Mouse (Mus musculus) hindbrain, embryonic 11.5 days (tissue): ENCODE data around the gene Fam208b. TPM values are rescaled to one million over a fixed set of nuclear protein-coding genes. Genes with fewer than 3 reads are reported as not detected.
A peak's percentile ranks its signal among the peaks of the same experiment; 100 is the strongest.

Experiments used
- ATAC-seq: fragments of 200-750 bp; cut with Nextera tagmentation; 2 replicates; pipeline ENCODE4 v1.8.0; 2017; ENCODE audit warnings: mild to moderate bottlenecking, moderate TSS enrichment, moderate library complexity; ENCODE audit not compliant: low FRiP score
- DNase-seq: peaks from one replicate; pipeline ENCODE4 v3.0.0-alpha.2; 2015; ENCODE audit warnings: low spot score
- H3K27ac ChIP-seq: fragments of 300-500 bp; sonication (generic); 2 replicates; pipeline ENCODE4 v1.5.1; 2014; ENCODE audit warnings: mild to moderate bottlenecking, low read depth, low read length
- H3K27me3 ChIP-seq: fragments of 300-500 bp; sonication (generic); 2 replicates; pipeline ENCODE4 v1.6.1; 2014; ENCODE audit warnings: mild to moderate bottlenecking, low read length, moderate library complexity, mixed read lengths; ENCODE audit not compliant: control insufficient read depth, insufficient read depth
- H3K36me3 ChIP-seq: fragments of 300-500 bp; sonication (generic); 2 replicates; pipeline ENCODE4 v1.6.1; 2014; ENCODE audit warnings: mild to moderate bottlenecking, low read length, moderate library complexity, mixed read lengths; ENCODE audit not compliant: control insufficient read depth, insufficient read depth
- H3K4me1 ChIP-seq: fragments of 300-500 bp; sonication (generic); replicated peaks from 2 replicates; pipeline ENCODE4 v1.6.1; 2014; ENCODE audit warnings: low read length, mixed read lengths; ENCODE audit not compliant: control insufficient read depth, insufficient read depth
- H3K4me2 ChIP-seq: fragments of 300-500 bp; sonication (generic); replicated peaks from 2 replicates; pipeline ENCODE4 v1.6.1; 2014; ENCODE audit warnings: mild to moderate bottlenecking, low read depth, low read length
- H3K4me3 ChIP-seq: fragments of 300-500 bp; sonication (generic); 2 replicates; pipeline ENCODE4 v1.5.1; 2014; ENCODE audit warnings: low read depth, low read length
- H3K9ac ChIP-seq: fragments of 300-500 bp; sonication (generic); 2 replicates; pipeline ENCODE4 v1.6.1; 2014; ENCODE audit warnings: low read depth, low read length
- H3K9me3 ChIP-seq: fragments of 300-500 bp; sonication (generic); 2 replicates; pipeline ENCODE4 v1.6.1; 2016; ENCODE audit warnings: low read length; ENCODE audit not compliant: control insufficient read depth
- WGBS: fragments of 180-500 bp; shearing (Covaris S2); extraction: QIAGEN DNeasy Blood & Tissue Kit; methylation state at CpG from one replicate; pipeline ENCODE4 v1.1.7; 2014; 5-methylcytosine and 5-hydroxymethylcytosine counted together
- polyA plus RNA-seq: library from polyadenylated mRNA; unstranded; fragments of >200 nt; fragmentation: Nextera tagmentation; extraction: Ambion mirVana; gene quantifications from 2 replicates; pipeline ENCODE4 v1.2.1, GENCODE M21; 2014

The Fam208b gene
- polyA plus RNA-seq, result 21.1 and 37.2 TPM in 2 replicates

DNA sequence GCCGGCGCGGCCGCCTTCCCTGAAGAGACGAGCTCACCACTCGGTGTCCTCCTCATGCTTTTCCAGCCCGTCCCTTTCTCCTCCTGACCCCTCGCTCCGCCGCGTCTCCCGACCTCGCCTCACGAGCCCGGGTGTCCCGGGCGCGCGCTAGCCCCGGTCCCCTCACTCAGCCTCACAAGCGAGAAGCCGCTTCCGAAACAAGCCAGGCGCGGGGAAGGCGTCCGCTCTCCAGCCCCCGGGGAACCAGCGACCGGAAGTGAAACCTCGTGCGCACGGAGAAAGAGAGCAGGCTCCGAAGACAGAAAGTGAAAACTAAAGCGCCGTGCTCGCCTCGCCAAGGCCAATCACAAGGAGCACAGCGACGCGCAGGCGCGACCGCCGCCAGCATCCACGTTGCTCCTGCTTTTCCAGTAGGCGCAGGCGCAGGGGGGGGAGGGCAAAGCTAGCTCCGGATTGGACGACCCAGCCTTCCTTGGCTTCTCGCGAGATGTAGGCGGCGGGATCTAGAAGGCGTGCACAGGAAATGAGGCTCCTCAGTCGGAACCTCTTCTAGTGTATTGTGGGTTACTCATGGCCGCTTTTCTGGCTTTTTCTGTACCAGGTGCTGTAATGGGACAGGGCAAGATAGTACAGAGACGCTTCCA is at the start of gene Fam208b:
Gene Fam208b, minus strand, starts transcription at position 314 of the 644 bp plus-strand sequence.
- H3K9ac ChIP-seq, result peak within 1 kb of the TSS; percentile 75
- peak within 1 kb of the TSS; percentile 87 for H3K27ac ChIP-seq
- ATAC-seq, result peak; percentile 98
- no peaks in the 10 kb centered on the region for H3K36me3 ChIP-seq
- H3K4me2 ChIP-seq, result peak within 1 kb of the TSS; percentile 54
- H3K4me3 ChIP-seq, result peak within 1 kb of the TSS; percentile 72
- WGBS, result 1% methylated on average over 57 of the region's 58 CpGs
- DNase-seq, result peak; percentile 98
- H3K27me3 ChIP-seq, result no peaks in the 10 kb centered on the region
- H3K4me1 ChIP-seq, result no peaks in the 10 kb centered on the region
- no peaks in the 10 kb centered on the region for H3K9me3 ChIP-seq

GRCm38 (mm10) chr13:3659163-3660160 is 48.6 kb upstream of the Fam208b start:
- H3K4me1 ChIP-seq, result no peaks in the 10 kb centered on the region
- H3K27ac ChIP-seq, result no peak overlapping the region
- no peak overlapping the region for H3K9ac ChIP-seq
- H3K9me3 ChIP-seq, result no peaks in the 10 kb centered on the region
- DNase-seq (no peak), ATAC-seq (no peak)
- no peaks in the 10 kb centered on the region for H3K27me3 ChIP-seq
- H3K36me3 ChIP-seq, result no peaks in the 10 kb centered on the region
- no peak overlapping the region for H3K4me2 ChIP-seq
- H3K4me3 ChIP-seq, result no peak overlapping the region
- 81% methylated on average over 16 of the region's 16 CpGs for WGBS

DNA sequence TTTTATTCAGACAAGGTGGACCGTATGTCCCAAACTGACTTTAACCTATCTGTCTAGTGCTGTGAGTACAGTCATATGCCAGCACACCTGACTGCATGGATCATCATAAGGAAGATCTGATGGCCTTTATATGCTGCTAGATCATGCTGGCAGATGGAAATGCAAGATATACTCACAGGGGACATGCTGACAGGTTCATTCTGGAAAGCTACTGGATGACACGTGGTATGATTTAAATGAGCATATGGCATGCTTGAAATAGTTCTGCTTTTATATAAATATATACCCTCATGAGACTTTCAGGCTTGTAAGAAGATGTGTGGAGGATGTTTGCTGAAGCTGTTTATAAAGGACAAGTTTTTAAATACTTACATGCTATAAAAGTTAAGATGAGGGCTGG is 43.5 kb upstream of the Fam208b start:
- ATAC-seq (no peak), DNase-seq (no peak)
- Histone ChIP-seq H3K4me1 (no peaks in the 10 kb centered on the region), H3K27me3 (no peaks in the 10 kb centered on the region), H3K27ac (no peak overlapping the region), H3K36me3 (no peaks in the 10 kb centered on the region), H3K9ac (no peak overlapping the region), H3K4me2 (no peak overlapping the region), H3K4me3 (no peak overlapping the region), H3K9me3 (no peaks in the 10 kb centered on the region)
- whole genome bisulfite sequencing, result 87% methylated on average over 2 of the region's 2 CpGs

DNA sequence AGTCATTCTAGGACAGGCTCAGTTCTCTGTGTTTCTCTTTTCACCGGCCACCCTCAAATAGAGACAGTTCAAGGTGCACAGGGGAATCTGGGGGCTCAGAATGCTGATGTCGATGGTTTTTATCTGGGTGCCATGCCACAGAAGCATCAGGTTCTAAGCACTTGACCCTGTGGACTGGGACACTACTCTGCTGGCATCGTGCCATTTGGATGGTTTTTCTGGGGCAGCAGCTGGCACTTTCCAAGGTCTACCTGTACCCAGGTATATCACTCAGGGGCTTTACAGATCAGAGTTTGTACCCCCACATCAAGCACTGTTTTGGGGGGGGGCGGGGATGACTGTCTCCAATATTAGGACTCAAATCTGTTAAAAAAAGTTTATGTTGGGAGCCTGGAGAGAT is 39.7 kb upstream of the Fam208b start:
- H3K4me3 ChIP-seq, result no peak overlapping the region
- no peaks in the 10 kb centered on the region for H3K36me3 ChIP-seq
- no peaks in the 10 kb centered on the region for H3K27me3 ChIP-seq
- H3K4me2 ChIP-seq, result no peak overlapping the region
- no peaks in the 10 kb centered on the region for H3K4me1 ChIP-seq
- no peak overlapping the region for H3K27ac ChIP-seq
- H3K9ac ChIP-seq, result no peak overlapping the region
- 92% methylated on average over 4 of the region's 4 CpGs for WGBS
- ATAC-seq, result no peak
- no peak for DNase-seq
- no peaks in the 10 kb centered on the region for H3K9me3 ChIP-seq

- ATAC-seq (no peak), DNase-seq (no peak)
- Histone ChIP-seq H3K4me3 (no peak overlapping the region), H3K27me3 (no peaks in the 10 kb centered on the region), H3K27ac (no peak overlapping the region), H3K9ac (no peak overlapping the region), H3K9me3 (no peaks in the 10 kb centered on the region), H3K4me2 (no peak overlapping the region), H3K36me3 (no peaks in the 10 kb centered on the region), H3K4me1 (no peaks in the 10 kb centered on the region)
- WGBS, result 83% methylated on average over 7 of the region's 7 CpGs
Measured at GRCm38 (mm10) chr13:3646566-3646965, 35.7 kb upstream of the Fam208b start.

GRCm38 (mm10) chr13:3645919-3646318 is 35.0 kb upstream of the Fam208b start:
- Histone ChIP-seq H3K9ac (no peak overlapping the region), H3K27me3 (no peaks in the 10 kb centered on the region), H3K4me2 (no peak overlapping the region), H3K4me1 (no peaks in the 10 kb centered on the region), H3K27ac (no peak overlapping the region), H3K9me3 (no peaks in the 10 kb centered on the region), H3K4me3 (no peak overlapping the region), H3K36me3 (no peaks in the 10 kb centered on the region)
- ATAC-seq (no peak), DNase-seq (no peak)
- 88% methylated on average over 3 of the region's 3 CpGs for WGBS

DNA sequence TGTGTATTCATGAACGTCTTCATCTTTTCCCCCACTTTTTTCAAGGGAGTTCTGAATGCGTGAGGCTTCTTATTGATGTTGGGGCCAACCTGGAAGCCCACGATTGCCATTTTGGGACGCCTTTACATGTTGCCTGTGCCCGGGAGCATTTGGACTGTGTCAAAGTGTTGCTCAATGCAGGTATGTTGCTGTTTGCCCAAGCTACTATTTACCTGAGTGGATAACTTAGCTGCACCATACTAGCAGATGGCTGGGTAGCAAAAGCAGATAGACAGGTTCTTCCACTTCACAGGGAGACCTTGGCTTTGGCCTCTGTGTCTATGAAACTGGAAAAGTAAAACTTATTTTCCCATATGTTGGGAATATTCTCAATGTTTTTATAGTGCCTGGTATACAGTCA is 34.0 kb upstream of the Fam208b start:
- H3K4me2 ChIP-seq, result no peak overlapping the region
- no peak overlapping the region for H3K4me3 ChIP-seq
- no peak for DNase-seq
- H3K27ac ChIP-seq, result no peak overlapping the region
- H3K9me3 ChIP-seq, result no peaks in the 10 kb centered on the region
- no peak for ATAC-seq
- H3K27me3 ChIP-seq, result no peaks in the 10 kb centered on the region
- no peak overlapping the region for H3K9ac ChIP-seq
- no peaks in the 10 kb centered on the region for H3K36me3 ChIP-seq
- H3K4me1 ChIP-seq, result no peaks in the 10 kb centered on the region
- WGBS, result 94% methylated on average over 5 of the region's 5 CpGs

- H3K4me3 ChIP-seq, result no peak overlapping the region
- whole genome bisulfite sequencing, result 78% methylated on average over 5 of the region's 5 CpGs
- ATAC-seq (no peak), DNase-seq (no peak)
- no peak overlapping the region for H3K27ac ChIP-seq
- H3K9me3 ChIP-seq, result no peaks in the 10 kb centered on the region
- H3K4me1 ChIP-seq, result no peaks in the 10 kb centered on the region
- H3K4me2 ChIP-seq, result no peak overlapping the region
- no peaks in the 10 kb centered on the region for H3K36me3 ChIP-seq
- no peaks in the 10 kb centered on the region for H3K27me3 ChIP-seq
- H3K9ac ChIP-seq, result no peak overlapping the region
Measured at GRCm38 (mm10) chr13:3642538-3642937, 31.6 kb upstream of the Fam208b start.
